Comparison of ENCODE assay signal across 8 mouse cellular contexts in genomic region chr11:74895980-74896900, GRCm38 (mm10). TPM values are rescaled to one million over a fixed set of nuclear protein-coding genes. Genes with fewer than 3 reads are reported as not detected.
DNase-seq lines count a peak whose midpoint lies in the region; ATAC-seq and TF ChIP-seq lines count a peak whose summit lies in the region.

No protein-coding gene starts in this region.

- peaks cover 24% of the 10 kb centered on the region for H3K36me3 ChIP-seq in C2C12 (ENCODE audit: control insufficient read depth, insufficient read depth)
- H3K36me3 ChIP-seq in embryonic facial prominence, embryonic 15.5 days, result peaks cover 17% of the 10 kb centered on the region
- peaks cover 22% of the 10 kb centered on the region for H3K36me3 ChIP-seq in heart, embryonic 12.5 days
- H3K36me3 ChIP-seq in kidney, postnatal 0 days (ENCODE audit: insufficient read depth, low read length), result peaks cover 11% of the 10 kb centered on the region; the same call in 1 of the 2 replicates
- peaks cover 20% of the 10 kb centered on the region for H3K36me3 ChIP-seq in liver, embryonic 13.5 days
- peaks cover 5% of the 10 kb centered on the region; the same call in 1 of the 2 replicates for H3K36me3 ChIP-seq in stomach, embryonic 15.5 days

- H3K27ac ChIP-seq in bone marrow, adult 2 months (ENCODE audit: control insufficient read depth, insufficient read depth, low read depth, low read length, poor library complexity), result peak overlapping the region; percentile 29; the same call in 1 of the 2 replicates
- peak overlapping the region; percentile 86 for H3K27ac ChIP-seq in embryonic facial prominence, embryonic 15.5 days (replicated peaks)
- peak overlapping the region; percentile 83; the same call in 1 of the 2 replicates for H3K27ac ChIP-seq in heart, embryonic 12.5 days (ENCODE audit: poor library complexity, severe bottlenecking)
- peak overlapping the region; percentile 84 for H3K27ac ChIP-seq in kidney, postnatal 0 days
- peak overlapping the region; percentile 83 for H3K27ac ChIP-seq in liver, embryonic 13.5 days
- H3K27ac ChIP-seq in stomach, embryonic 15.5 days, result peak overlapping the region; percentile 91

- DNase-seq in kidney, postnatal 0 days (ENCODE audit: low spot score), result peak; percentile 52
- peak; percentile 57 for DNase-seq in liver, embryonic 13.5 days
- DNase-seq in naive thymus-derived CD4-positive, alpha-beta T cell, adult 2 months (ENCODE audit: low read depth), result peak; percentile 57

- peaks cover 42% of the 10 kb centered on the region for H3K79me2 ChIP-seq in C2C12 (ENCODE audit: control insufficient read depth, insufficient read depth)

- peak overlapping the region; percentile 100 for H3K4me3 ChIP-seq in C2C12 (ENCODE audit: insufficient read depth, poor library complexity, severe bottlenecking)
- peak overlapping the region; percentile 81 for H3K4me3 ChIP-seq in bone marrow, adult 2 months (replicated peaks; ENCODE audit: control insufficient read depth, low read depth, low read length)
- H3K4me3 ChIP-seq in embryonic facial prominence, embryonic 15.5 days (replicated peaks), result peak overlapping the region; percentile 79
- peak overlapping the region; percentile 79 for H3K4me3 ChIP-seq in heart, embryonic 12.5 days
- H3K4me3 ChIP-seq in kidney, postnatal 0 days (replicated peaks; ENCODE audit: low read depth, low read length), result peak overlapping the region; percentile 83
- H3K4me3 ChIP-seq in liver, embryonic 13.5 days (replicated peaks), result peak overlapping the region; percentile 85
- peak overlapping the region; percentile 96 for H3K4me3 ChIP-seq in stomach, embryonic 15.5 days (replicated peaks)

- H3K9ac ChIP-seq in embryonic facial prominence, embryonic 15.5 days, result peak overlapping the region; percentile 65
- peak overlapping the region; percentile 84 for H3K9ac ChIP-seq in heart, embryonic 12.5 days
- peak overlapping the region; percentile 75 for H3K9ac ChIP-seq in kidney, postnatal 0 days (ENCODE audit: low read depth, low read length)
- peak overlapping the region; percentile 87 for H3K9ac ChIP-seq in liver, embryonic 13.5 days
- H3K9ac ChIP-seq in stomach, embryonic 15.5 days, result peak overlapping the region; percentile 78

- peaks cover 36% of the 10 kb centered on the region for H3K79me3 ChIP-seq in C2C12 (ENCODE audit: low read depth)

- 1% methylated on average over 50 of the region's 55 CpGs for WGBS in bone marrow, adult 2 months
- under 1% methylated on average over 52 of the region's 55 CpGs for WGBS in embryonic facial prominence, embryonic 15.5 days
- under 1% methylated on average over 43 of the region's 55 CpGs for WGBS in heart, embryonic 12.5 days
- WGBS in kidney, postnatal 0 days, result 2% methylated on average over 41 of the region's 55 CpGs
- 2% methylated on average over 45 of the region's 55 CpGs for WGBS in liver, embryonic 13.5 days (ENCODE audit: insufficient replicate concordance)
- 1% methylated on average over 54 of the region's 55 CpGs for WGBS in stomach, embryonic 15.5 days

- no peaks in the 10 kb centered on the region for H3K9me3 ChIP-seq in embryonic facial prominence, embryonic 15.5 days (replicated peaks)
- H3K9me3 ChIP-seq in heart, embryonic 12.5 days (replicated peaks), result no peaks in the 10 kb centered on the region
- no peaks in the 10 kb centered on the region for H3K9me3 ChIP-seq in kidney, postnatal 0 days (replicated peaks; ENCODE audit: low read length)
- no peaks in the 10 kb centered on the region for H3K9me3 ChIP-seq in liver, embryonic 13.5 days (replicated peaks)
- H3K9me3 ChIP-seq in stomach, embryonic 15.5 days, result no peaks in the 10 kb centered on the region

- ATAC-seq in embryonic facial prominence, embryonic 15.5 days (ENCODE audit: insufficient number of reproducible peaks, low FRiP score, low TSS enrichment, low read depth), result peak; percentile 71
- peak; percentile 74 for ATAC-seq in heart, embryonic 12.5 days (ENCODE audit: insufficient number of reproducible peaks, low FRiP score)
- ATAC-seq in kidney, postnatal 0 days (replicated peaks; ENCODE audit: low FRiP score, low read depth), result peak; percentile 63
- ATAC-seq in liver, embryonic 13.5 days (ENCODE audit: low read depth), result peak; percentile 63
- ATAC-seq in stomach, embryonic 15.5 days (ENCODE audit: insufficient read depth, low FRiP score, low read depth), result peak; percentile 61

- TF ChIP-seq CTCF in C2C12 (IDR thresholded peaks at IDR 0.05; ENCODE audit: control insufficient read depth, insufficient read depth, insufficient read length), result peak; percentile 32
- 0 out of 2 replicates have a peak, but pooled peaks have one; percentile 14 for TF ChIP-seq CTCF in bone marrow, adult 2 months (IDR thresholded peaks at IDR 0.05; ENCODE audit: control insufficient read depth, insufficient read depth, low read length)
- TF ChIP-seq CTCF in kidney, postnatal 0 days (IDR thresholded peaks at IDR 0.05; ENCODE audit: low read depth), result peak; percentile 52

- no peaks in the 10 kb centered on the region for H3K4me1 ChIP-seq in bone marrow, adult 2 months (ENCODE audit: control insufficient read depth, insufficient read depth, low read length)
- H3K4me1 ChIP-seq in embryonic facial prominence, embryonic 15.5 days, result peaks cover 11% of the 10 kb centered on the region
- peaks cover 12% of the 10 kb centered on the region for H3K4me1 ChIP-seq in heart, embryonic 12.5 days (replicated peaks)
- H3K4me1 ChIP-seq in kidney, postnatal 0 days (replicated peaks; ENCODE audit: insufficient read depth, low read length), result peaks cover 4% of the 10 kb centered on the region; the same call in 1 of the 2 replicates
- H3K4me1 ChIP-seq in liver, embryonic 13.5 days (replicated peaks), result peaks cover 46% of the 10 kb centered on the region
- H3K4me1 ChIP-seq in stomach, embryonic 15.5 days, result peaks cover 15% of the 10 kb centered on the region; the same call in 1 of the 2 replicates

- no peak for TF ChIP-seq POLR2A in bone marrow, adult 2 months (IDR thresholded peaks at IDR 0.05; ENCODE audit: borderline replicate concordance, control insufficient read depth, low read depth, low read length)

- H3ac ChIP-seq in C2C12 (ENCODE audit: control insufficient read depth, insufficient read length, low read depth), result peak overlapping the region; percentile 80

- H3K4me2 ChIP-seq in embryonic facial prominence, embryonic 15.5 days (replicated peaks), result peak overlapping the region; percentile 96
- peak overlapping the region; percentile 96 for H3K4me2 ChIP-seq in heart, embryonic 12.5 days
- H3K4me2 ChIP-seq in kidney, postnatal 0 days (ENCODE audit: low read length), result peak overlapping the region; percentile 97
- H3K4me2 ChIP-seq in liver, embryonic 13.5 days, result peak overlapping the region; percentile 99
- H3K4me2 ChIP-seq in stomach, embryonic 15.5 days, result peak overlapping the region; percentile 98

- H3K27me3 ChIP-seq in C2C12 (ENCODE audit: control insufficient read depth, insufficient read depth, insufficient read length), result no peaks in the 10 kb centered on the region
- no peaks in the 10 kb centered on the region for H3K27me3 ChIP-seq in embryonic facial prominence, embryonic 15.5 days
- H3K27me3 ChIP-seq in heart, embryonic 12.5 days (replicated peaks), result no peaks in the 10 kb centered on the region
- H3K27me3 ChIP-seq in kidney, postnatal 0 days (ENCODE audit: insufficient read depth, low read length), result no peaks in the 10 kb centered on the region
- no peaks in the 10 kb centered on the region for H3K27me3 ChIP-seq in liver, embryonic 13.5 days
- no peaks in the 10 kb centered on the region for H3K27me3 ChIP-seq in stomach, embryonic 15.5 days (replicated peaks)

RNA-seq across cellular contexts. Expression of gene Sgsm2, which starts 0.6 kb away (rescaled TPM):
- 7.8 TPM for polyA plus RNA-seq in C2C12 (2012; fragmentation: generic; extraction: Trizol)
- polyA plus RNA-seq in bone marrow, adult 2 months (2011; ENCODE audit: insufficient read depth, insufficient read length, low replicate concordance, missing spikeins), result 1.9 and 4.8 TPM in 2 replicates
- 5.8 and 6.8 TPM in 2 replicates for polyA plus RNA-seq in embryonic facial prominence, embryonic 15.5 days (2015; fragmentation: Nextera tagmentation; extraction: Ambion mirVana)
- 6.5 and 6.6 TPM in 2 replicates for polyA plus RNA-seq in heart, embryonic 12.5 days (2016; fragmentation: Nextera tagmentation; extraction: Ambion mirVana)
- polyA plus RNA-seq in kidney, postnatal 0 days (2015; fragmentation: Nextera tagmentation; extraction: Ambion mirVana), result 4.9 TPM in 2 replicates
- 1.2 and 1.5 TPM in 2 replicates for polyA plus RNA-seq in liver, embryonic 13.5 days (2015; fragmentation: Nextera tagmentation; extraction: Ambion mirVana)
- 6.2 and 6.9 TPM in 2 replicates for polyA plus RNA-seq in stomach, embryonic 15.5 days (2015; fragmentation: Nextera tagmentation; extraction: Ambion mirVana)

RNA-seq across cellular contexts. Expression of gene Tsr1, which starts 1.6 kb away (rescaled TPM):
- polyA plus RNA-seq in C2C12 (2012; fragmentation: generic; extraction: Trizol), result 42.2 TPM
- polyA plus RNA-seq in bone marrow, adult 2 months (2011; ENCODE audit: insufficient read depth, insufficient read length, low replicate concordance, missing spikeins), result 10.7 and 21.4 TPM in 2 replicates
- 41.2 and 41.8 TPM in 2 replicates for polyA plus RNA-seq in embryonic facial prominence, embryonic 15.5 days (2015; fragmentation: Nextera tagmentation; extraction: Ambion mirVana)
- 31.6 and 33.5 TPM in 2 replicates for polyA plus RNA-seq in heart, embryonic 12.5 days (2016; fragmentation: Nextera tagmentation; extraction: Ambion mirVana)
- polyA plus RNA-seq in kidney, postnatal 0 days (2015; fragmentation: Nextera tagmentation; extraction: Ambion mirVana), result 31.6 and 32.7 TPM in 2 replicates
- 32.6 and 39.1 TPM in 2 replicates for polyA plus RNA-seq in liver, embryonic 13.5 days (2015; fragmentation: Nextera tagmentation; extraction: Ambion mirVana)
- polyA plus RNA-seq in stomach, embryonic 15.5 days (2015; fragmentation: Nextera tagmentation; extraction: Ambion mirVana), result 43.3 and 48.3 TPM in 2 replicates

RNA-seq across cellular contexts. Expression of gene Smg6, which starts 29.4 kb away (rescaled TPM):
- 7.5 TPM for polyA plus RNA-seq in C2C12 (2012; fragmentation: generic; extraction: Trizol)
- polyA plus RNA-seq in bone marrow, adult 2 months (2011; ENCODE audit: insufficient read depth, insufficient read length, low replicate concordance, missing spikeins), result 23.6 and 26.4 TPM in 2 replicates
- polyA plus RNA-seq in embryonic facial prominence, embryonic 15.5 days (2015; fragmentation: Nextera tagmentation; extraction: Ambion mirVana), result 17.5 and 18.1 TPM in 2 replicates
- polyA plus RNA-seq in heart, embryonic 12.5 days (2016; fragmentation: Nextera tagmentation; extraction: Ambion mirVana), result 13.4 and 14.7 TPM in 2 replicates
- polyA plus RNA-seq in kidney, postnatal 0 days (2015; fragmentation: Nextera tagmentation; extraction: Ambion mirVana), result 11.9 and 12.5 TPM in 2 replicates
- polyA plus RNA-seq in liver, embryonic 13.5 days (2015; fragmentation: Nextera tagmentation; extraction: Ambion mirVana), result 4.4 and 5.5 TPM in 2 replicates
- polyA plus RNA-seq in stomach, embryonic 15.5 days (2015; fragmentation: Nextera tagmentation; extraction: Ambion mirVana), result 14.4 and 16.3 TPM in 2 replicates

RNA-seq across cellular contexts. Expression of gene Srr, which starts 29.5 kb away (rescaled TPM):
- 2.9 TPM for polyA plus RNA-seq in C2C12 (2012; fragmentation: generic; extraction: Trizol)
- 5.3 and 5.5 TPM in 2 replicates for polyA plus RNA-seq in bone marrow, adult 2 months (2011; ENCODE audit: insufficient read depth, insufficient read length, low replicate concordance, missing spikeins)
- 26.9 and 29.6 TPM in 2 replicates for polyA plus RNA-seq in embryonic facial prominence, embryonic 15.5 days (2015; fragmentation: Nextera tagmentation; extraction: Ambion mirVana)
- polyA plus RNA-seq in heart, embryonic 12.5 days (2016; fragmentation: Nextera tagmentation; extraction: Ambion mirVana), result 21.1 and 21.5 TPM in 2 replicates
- 23.3 and 24.4 TPM in 2 replicates for polyA plus RNA-seq in kidney, postnatal 0 days (2015; fragmentation: Nextera tagmentation; extraction: Ambion mirVana)
- polyA plus RNA-seq in liver, embryonic 13.5 days (2015; fragmentation: Nextera tagmentation; extraction: Ambion mirVana), result 3.9 and 5.1 TPM in 2 replicates
- polyA plus RNA-seq in stomach, embryonic 15.5 days (2015; fragmentation: Nextera tagmentation; extraction: Ambion mirVana), result 16.8 and 17.3 TPM in 2 replicates

Comparison
In these comparisons a context has a peak if more than half of its experiments do, and no peak if none do; other contexts are left out.
1. Peak in every context shown above with its lines: DNase-seq, ATAC-seq, H3K4me3 ChIP-seq and H3K27ac ChIP-seq.
2. H3K27ac ChIP-seq: peak in every context shown above with its lines; median percentile 91 in stomach, embryonic 15.5 days; 86 in embryonic facial prominence, embryonic 15.5 days; 84 in kidney, postnatal 0 days; 83 in heart, embryonic 12.5 days; 83 in liver, embryonic 13.5 days; 29 in bone marrow, adult 2 months.